Mouse (Mus musculus) 3134 (cell line): ENCODE data around the gene Twist1.

Experiments
- DNase-seq: peaks from one replicate; pipeline ENCODE4 v3.0.0-alpha.2; 2011; ENCODE audit warnings: low spot score; ENCODE audit not compliant: insufficient read length; ENCODE audit errors: extremely low read depth

Twist1 gene

DNA sequence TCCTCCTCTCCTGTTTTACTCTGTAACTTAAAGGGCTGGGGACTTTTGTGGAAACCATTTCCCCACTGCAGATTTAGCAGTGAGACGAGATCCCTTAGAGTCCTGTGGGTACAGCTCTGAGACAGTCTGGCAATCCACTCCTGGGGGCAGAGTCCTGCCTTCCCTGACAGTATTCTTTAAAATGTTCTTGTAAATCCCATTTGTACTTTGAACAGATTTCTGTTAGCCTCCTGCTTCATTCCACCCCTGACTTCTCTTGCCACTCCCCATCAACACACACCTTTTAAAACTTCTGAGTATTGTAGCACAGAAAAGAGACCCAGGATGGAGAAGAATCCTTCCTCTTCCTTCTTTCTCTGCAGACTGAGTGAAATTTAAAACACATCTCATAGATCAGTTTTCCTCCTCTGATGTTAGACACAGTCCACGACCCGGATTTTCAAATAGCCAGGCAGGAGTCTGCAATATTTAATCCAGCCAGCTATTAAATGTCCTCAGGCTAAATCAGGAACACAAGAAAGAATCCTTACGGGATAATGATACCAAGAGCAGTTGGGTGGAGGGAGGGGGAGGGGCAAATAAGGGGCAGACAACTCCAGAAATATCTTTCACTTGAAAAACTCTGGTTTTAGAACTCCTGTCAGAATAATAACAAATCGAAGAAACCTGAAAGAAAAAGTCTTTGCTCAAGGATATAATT is 8.3 kb downstream of the Twist1 start:
- no peak for DNase-seq

DNA sequence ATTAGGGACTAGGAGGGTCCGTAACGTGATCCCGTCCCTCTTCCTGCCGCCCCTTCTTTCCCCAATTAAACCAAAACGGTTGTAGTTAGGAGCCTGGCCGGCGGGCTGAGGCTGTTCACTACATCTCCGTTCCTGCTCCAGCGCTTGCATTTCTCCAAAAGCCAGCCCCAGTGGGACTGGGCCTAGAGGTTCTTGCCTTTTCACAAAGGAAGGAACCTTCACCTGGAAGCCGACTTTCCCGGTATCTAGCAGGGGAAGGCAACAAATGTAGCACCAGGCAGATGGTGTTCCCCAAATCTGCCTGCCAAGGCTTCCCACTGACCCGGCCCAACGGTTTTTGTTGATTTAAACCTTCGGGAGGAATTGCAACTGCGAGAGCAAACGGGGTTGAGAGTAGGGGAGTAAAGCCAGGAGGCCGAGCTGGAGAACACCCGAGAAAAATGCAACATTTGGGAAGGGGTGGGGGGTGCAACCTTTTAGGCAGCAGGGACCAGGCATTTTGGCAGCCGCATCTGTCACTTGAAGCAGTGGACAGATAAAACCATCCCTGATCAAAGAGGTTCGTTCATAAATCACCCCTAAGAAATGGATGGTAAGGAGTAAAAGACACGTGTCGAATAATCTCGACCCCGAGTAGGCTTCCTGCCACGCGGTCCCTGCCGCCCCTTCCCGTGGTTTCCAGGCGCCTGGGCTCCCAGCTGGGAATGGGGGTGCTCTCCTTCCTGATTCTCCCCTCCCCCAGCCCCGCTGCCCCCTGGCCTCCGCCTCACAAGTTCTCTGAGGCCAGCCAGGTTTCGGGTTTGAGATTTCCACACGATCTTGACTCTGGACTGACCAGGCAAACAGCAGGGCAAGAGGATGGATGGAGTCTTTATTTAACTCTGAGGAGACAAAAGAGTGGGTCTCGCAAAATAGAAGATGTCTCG is 9.3 kb downstream of the Twist1 start:
- no peak for DNase-seq

- no peak for DNase-seq
Observed at GRCm38 (mm10) chr12:33967514-33967913, 10.0 kb downstream of the Twist1 start.

DNA sequence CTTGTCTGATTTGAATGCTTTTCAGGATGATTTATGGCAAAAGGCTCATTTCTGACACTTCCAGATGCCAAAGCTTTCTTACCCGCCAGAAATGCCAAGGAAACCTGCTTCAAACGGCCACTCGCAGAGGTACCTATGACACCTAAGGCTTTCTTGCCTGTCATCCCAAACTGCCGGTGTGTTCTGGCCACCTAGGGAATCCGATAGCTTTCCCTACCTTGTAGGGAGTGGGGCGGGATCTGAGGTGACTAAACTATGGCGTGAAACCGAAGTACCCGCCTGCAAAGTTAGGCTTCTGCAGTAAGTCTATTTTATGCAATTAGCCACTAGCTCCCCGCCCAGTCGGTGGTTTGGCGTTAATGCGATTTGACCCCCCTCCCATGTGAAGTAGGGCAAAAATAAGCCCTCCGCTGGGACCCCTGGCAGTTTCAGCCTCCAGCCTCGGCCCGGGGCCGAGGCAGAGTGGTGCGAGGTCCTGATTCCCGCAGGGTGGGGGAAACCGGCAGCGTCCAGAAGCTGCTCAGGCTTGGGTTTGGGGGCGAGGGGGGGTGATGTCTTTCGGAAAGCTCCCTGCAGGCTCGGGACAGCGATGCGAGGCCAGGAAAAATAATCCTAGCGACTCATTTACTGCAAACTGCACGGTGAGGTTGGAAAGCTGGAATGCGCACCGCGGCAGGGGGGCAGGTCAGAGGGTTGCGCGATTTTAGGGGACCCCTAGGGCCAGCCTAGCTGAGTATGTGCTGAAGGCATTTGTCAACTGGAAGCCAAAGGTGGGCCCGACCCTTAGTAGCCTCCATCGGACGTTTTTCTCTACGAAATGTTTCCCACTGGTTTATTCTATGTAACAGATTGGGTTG is 10.8 kb downstream of the Twist1 start:
- no peak for DNase-seq

GRCm38 (mm10) chr12:33968898-33969178 is 11.4 kb downstream of the Twist1 start:
- DNase-seq: no peak

GRCm38 (mm10) chr12:33980159-33980558 is 22.7 kb downstream of the Twist1 start:
- no peak for DNase-seq

GRCm38 (mm10) chr12:33981433-33981832 is 24.0 kb downstream of the Twist1 start:
- DNase-seq: no peak

- DNase-seq: no peak
Observed at GRCm38 (mm10) chr12:33993127-33993526, 35.7 kb downstream of the Twist1 start.
